Mouse (Mus musculus) CH12.LX (cell line): ENCODE measurements around the gene Rnf31.

Source experiments
- CHD2 ChIP-seq: IDR thresholded peaks from 2 replicates; pipeline ENCODE4 v1.6.1; 2011; ENCODE audit warnings: low read length, improper control_type of control experiment
- CTCF ChIP-seq, 2 experiments: IDR thresholded peaks in 1 of 2; conservative IDR thresholded peaks in 1 of 2; 2 replicates each; pipeline ENCODE4 v1.5.1; 2011 to 2012; ENCODE audit warnings: low read depth in 2 of 2, low read length in 2 of 2, improper control_type of control experiment in 1 of 2, inconsistent platforms in 1 of 2, mild to moderate bottlenecking in 1 of 2, moderate library complexity in 1 of 2
- GABPA ChIP-seq: IDR thresholded peaks from 2 replicates; pipeline ENCODE4 v1.6.1; 2012; ENCODE audit warnings: low read depth, low read length, improper control_type of control experiment, inconsistent platforms; ENCODE audit not compliant: insufficient replicate concordance
- MAFK ChIP-seq: IDR thresholded peaks from 2 replicates; pipeline ENCODE4 v1.6.1; 2011; ENCODE audit warnings: low read length, improper control_type of control experiment; ENCODE audit not compliant: insufficient replicate concordance
- MAZ ChIP-seq: IDR thresholded peaks from 2 replicates; pipeline ENCODE4 v1.6.1; 2012; ENCODE audit warnings: low read depth, mild to moderate bottlenecking, inconsistent platforms, low read length, improper control_type of control experiment, moderate library complexity
- POLR2A ChIP-seq: IDR thresholded peaks from 2 replicates; pipeline ENCODE4 v1.6.1; 2011; ENCODE audit warnings: low read depth, mild to moderate bottlenecking, improper control_type of control experiment, low read length
- USF1 ChIP-seq: IDR thresholded peaks from 2 replicates; pipeline ENCODE4 v1.6.1; 2014; ENCODE audit warnings: low read depth, mild to moderate bottlenecking, inconsistent platforms, low read length, improper control_type of control experiment
- USF2 ChIP-seq: conservative IDR thresholded peaks from 2 replicates; pipeline ENCODE4 v1.6.1; 2011; ENCODE audit warnings: low read depth, low read length, improper control_type of control experiment
- ZKSCAN1 ChIP-seq: IDR thresholded peaks from 2 replicates; pipeline ENCODE4 v1.6.1; 2012; ENCODE audit warnings: low read depth, inconsistent platforms, low read length, improper control_type of control experiment, borderline replicate concordance
- ZNF384 ChIP-seq: IDR thresholded peaks from 2 replicates; pipeline ENCODE4 v1.6.1; 2012; ENCODE audit warnings: low read depth, low read length, improper control_type of control experiment, inconsistent platforms

DNA sequence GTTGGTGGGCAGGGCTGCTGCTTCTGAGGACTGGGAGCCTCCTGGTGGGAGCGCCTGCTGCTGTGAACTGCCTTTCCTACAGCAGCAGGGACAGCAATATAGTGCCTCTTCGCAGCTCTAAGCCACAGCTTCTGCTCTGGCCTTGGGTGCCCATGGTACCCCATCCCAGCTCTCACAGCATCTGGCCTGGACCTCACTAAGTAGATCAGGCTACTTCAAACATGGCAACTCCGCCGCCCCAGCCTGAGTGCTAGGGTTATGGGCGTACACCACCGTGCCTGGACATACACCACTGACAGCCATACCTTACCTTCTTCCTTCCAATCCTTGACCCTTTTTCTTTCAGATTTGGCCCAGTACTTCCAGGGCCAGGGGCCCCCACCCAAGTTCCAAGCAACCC, 16.8 kb downstream of the Rnf31 start:
- no peak for TF ChIP-seq POLR2A
- TF ChIP-seq ZNF384 = no peak
- TF ChIP-seq MAZ = no peak
- no peak for TF ChIP-seq ZKSCAN1
- TF ChIP-seq CTCF (conservative IDR thresholded peaks at IDR 0.05 in 1 of 2, IDR thresholded peaks at IDR 0.05 in 1 of 2; ENCODE audit: low read depth in 2 of 2, low read length in 2 of 2) = no peak
- TF ChIP-seq GABPA = no peak
- no peak for TF ChIP-seq MAFK
- TF ChIP-seq USF1 = no peak
- no peak for TF ChIP-seq CHD2
- TF ChIP-seq USF2 = no peak
